In the genomic region with DNA sequence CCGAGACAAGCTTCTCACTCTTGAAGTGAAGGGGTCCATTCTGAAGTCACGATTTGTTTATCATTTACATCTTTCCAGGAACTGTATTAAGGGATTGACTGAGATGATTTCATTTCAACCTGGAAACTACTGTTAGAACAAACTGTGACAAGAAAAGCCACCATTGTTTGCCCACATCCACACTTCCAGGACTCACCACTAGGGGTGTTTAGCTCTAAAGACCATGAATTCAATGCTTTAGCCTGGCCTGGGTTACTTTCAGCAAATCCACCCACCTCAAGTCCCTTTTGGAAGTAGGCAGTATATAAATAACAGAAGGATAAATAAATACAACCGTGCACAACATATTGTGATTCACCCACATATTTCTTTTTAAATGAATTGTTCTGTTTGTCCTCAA, we compare ENCODE assay signal across 10 mouse cellular contexts.
DNase-seq lines count a peak whose midpoint lies in the region; ATAC-seq and TF ChIP-seq lines count a peak whose summit lies in the region.
"Had no signal": no experiment of that assay in that cellular context is flagged by ENCODE, and none has a peak within 500 bp of the region (broad histone marks: within the 10 kb centered on the region; RNA-seq: fewer than 3 reads in every experiment).

No protein-coding gene starts in this region.

- H3K27me3 ChIP-seq in lung, postnatal 0 days (replicated peaks; ENCODE audit: insufficient read depth, low read length) = no peaks in the 10 kb centered on the region
- H3K27me3 ChIP-seq in neural tube, embryonic 11.5 days (ENCODE audit: control insufficient read depth, insufficient read depth, low read length) = no peaks in the 10 kb centered on the region
- H3K27me3 ChIP-seq: hindbrain, embryonic 13.5 days; megakaryocyte, embryonic 14.5 days had no signal

- no peaks in the 10 kb centered on the region for H3K4me1 ChIP-seq in lung, postnatal 0 days (ENCODE audit: insufficient read depth, low read depth, low read length)
- H3K4me1 ChIP-seq in neural tube, embryonic 11.5 days (ENCODE audit: control insufficient read depth, insufficient read depth, low read length) = no peaks in the 10 kb centered on the region
- H3K4me1 ChIP-seq: megakaryocyte, embryonic 14.5 days had no signal

- no peak overlapping the region for H3K4me2 ChIP-seq in lung, postnatal 0 days (replicated peaks; ENCODE audit: low read depth, low read length)
- no peak overlapping the region for H3K4me2 ChIP-seq in neural tube, embryonic 11.5 days (ENCODE audit: low read depth)
- H3K4me2 ChIP-seq: hindbrain, embryonic 13.5 days had no signal

- H3K4me3 ChIP-seq in lung, postnatal 0 days (ENCODE audit: low read depth, low read length) = no peak overlapping the region
- H3K4me3 ChIP-seq in neural tube, embryonic 11.5 days (ENCODE audit: low read depth, low read length) = no peak overlapping the region
- H3K4me3 ChIP-seq: hindbrain, embryonic 13.5 days; megakaryocyte, embryonic 14.5 days had no signal

- no peak for ATAC-seq in lung, postnatal 0 days
- no peak for ATAC-seq in neural tube, embryonic 11.5 days (ENCODE audit: insufficient read depth, low FRiP score, low TSS enrichment)

- no peak overlapping the region for H3K27ac ChIP-seq in lung, postnatal 0 days (ENCODE audit: low read length)
- H3K27ac ChIP-seq in neural tube, embryonic 11.5 days (ENCODE audit: low read depth, low read length) = no peak overlapping the region
- H3K27ac ChIP-seq: hindbrain, embryonic 13.5 days had no signal

- H3K9me3 ChIP-seq in lung, postnatal 0 days (ENCODE audit: low read length) = no peaks in the 10 kb centered on the region
- no peaks in the 10 kb centered on the region for H3K9me3 ChIP-seq in neural tube, embryonic 11.5 days (ENCODE audit: control insufficient read depth, low read length)
- H3K9me3 ChIP-seq: hindbrain, embryonic 13.5 days had no signal

- no peak overlapping the region for H3K9ac ChIP-seq in lung, postnatal 0 days (replicated peaks; ENCODE audit: low read depth)
- no peak overlapping the region for H3K9ac ChIP-seq in neural tube, embryonic 11.5 days (ENCODE audit: low read length)
- H3K9ac ChIP-seq: hindbrain, embryonic 13.5 days had no signal

- 61% methylated on average over 3 of the region's 3 CpGs for WGBS in lung, postnatal 0 days
- WGBS in neural tube, embryonic 11.5 days = 75% methylated on average over 3 of the region's 3 CpGs

- peak; percentile 5 for DNase-seq in heart, postnatal 4 days
- DNase-seq in heart, postnatal 25 days (ENCODE audit: low spot score) = no peak
- no peak for DNase-seq in lung, postnatal 0 days (ENCODE audit: low spot score)
- DNase-seq in lung, adult 18-20 months = no peak
- DNase-seq in R1 (ENCODE audit: low read depth, low spot score) (peak; percentile 31), MN1 (ENCODE audit: low spot score) (no peak)
- peak; percentile 16 for DNase-seq in neural tube, embryonic 11.5 days (ENCODE audit: low spot score)
- DNase-seq: adrenal gland, postnatal 14 days had no signal

- no peak for TF ChIP-seq EP300 in lung, postnatal 0 days (IDR thresholded peaks at IDR 0.05)

- intact Hi-C loops in heart, postnatal 25 days (cut with DNase I) = no loop called here

- no peaks in the 10 kb centered on the region for H3K36me3 ChIP-seq in lung, postnatal 0 days (ENCODE audit: insufficient read depth, low read length)
- no peaks in the 10 kb centered on the region for H3K36me3 ChIP-seq in neural tube, embryonic 11.5 days (ENCODE audit: control insufficient read depth, insufficient read depth, low read length)
- H3K36me3 ChIP-seq: hindbrain, embryonic 13.5 days had no signal

- TF ChIP-seq CTCF in lung, postnatal 0 days (IDR thresholded peaks at IDR 0.05) = peak; percentile 38

Comparison
In these comparisons a context has a peak if more than half of its experiments do, and no peak if none do; other contexts are left out.
1. DNase-seq: peak in heart, postnatal 4 days (single experiment), R1 (single experiment) and neural tube, embryonic 11.5 days (single experiment); none in heart, postnatal 25 days (single experiment), lung, postnatal 0 days (single experiment), lung, adult 18-20 months (0 of 2) and MN1 (single experiment).